Mouse (Mus musculus) frontal cortex, adult (tissue): Measurements from ENCODE around the gene Gm10203.
"Not testable (repeated sequence)": the region's sequence is repeated elsewhere in the genome, so short reads cannot be mapped to it uniquely, and the experiment has no call there.

Experiments used
- ATAC-seq: cut with Nextera tagmentation; 2 replicates; pipeline ENCODE4 v1.9.2; 2017; ENCODE audit warnings: mild to moderate bottlenecking, moderate library complexity, mixed read lengths; ENCODE audit not compliant: low TSS enrichment

The Gm10203 gene

GRCm38 (mm10) chr6:149135631-149136030 lies 5.7 kb downstream of the Gm10203 start:
- ATAC-seq: no peak

DNA sequence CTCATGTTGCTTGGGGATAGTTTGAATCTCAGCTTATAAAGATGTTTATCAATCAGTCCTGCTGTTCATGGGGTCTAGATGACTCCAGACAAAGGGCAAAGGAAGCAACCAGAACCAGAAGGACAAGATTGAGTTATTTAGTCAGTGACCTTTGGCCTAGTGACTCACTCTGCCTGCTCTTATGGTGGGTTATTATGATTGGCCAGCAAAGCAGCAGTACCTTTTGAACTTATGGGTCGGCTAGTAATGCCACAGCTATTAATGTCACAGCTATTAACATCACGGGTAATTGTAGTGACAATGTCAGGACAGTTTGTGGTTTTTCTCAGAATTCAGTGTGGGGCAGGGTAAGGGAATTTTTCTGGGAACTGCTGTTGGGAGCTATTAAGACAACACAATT lies 8.0 kb downstream of the Gm10203 start:
- ATAC-seq: no peak

DNA sequence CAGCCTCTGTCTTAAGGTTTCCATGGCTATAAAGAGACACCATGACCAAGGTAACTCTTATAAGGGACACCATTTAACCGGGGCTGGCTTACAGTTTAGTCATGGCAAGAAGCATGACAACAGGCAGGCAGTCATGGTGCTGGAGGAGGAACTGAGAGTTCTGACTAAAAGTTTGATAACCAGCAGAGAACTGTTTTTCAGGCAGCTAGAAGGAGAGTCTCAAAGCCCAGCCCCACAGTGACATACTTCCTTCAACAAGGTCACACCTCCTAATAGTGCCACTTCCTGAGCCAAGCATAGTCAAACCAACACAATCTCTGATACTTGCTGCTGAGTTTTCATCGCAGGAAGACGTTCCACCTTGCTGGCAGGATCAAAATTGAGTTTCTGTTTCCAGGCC lies 9.0 kb downstream of the Gm10203 start:
- no peak for ATAC-seq

DNA sequence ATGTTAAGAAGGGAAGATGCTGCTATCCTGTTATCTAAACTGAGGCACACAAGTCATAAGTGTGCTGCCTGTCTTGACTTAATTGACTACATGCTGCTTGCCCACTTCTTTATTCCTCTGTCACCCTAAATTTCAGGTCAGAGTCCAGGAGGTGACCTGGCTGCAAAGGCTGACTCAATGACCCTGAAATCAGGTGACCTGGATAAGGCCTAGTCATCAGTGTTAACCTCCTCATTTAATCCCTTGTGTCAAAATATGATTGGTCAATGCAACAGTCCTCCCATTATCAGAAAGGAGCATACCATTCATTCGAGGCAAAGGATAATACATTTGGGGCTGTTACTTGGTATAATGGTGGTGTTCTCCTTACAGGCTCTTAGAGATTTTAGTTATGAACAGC lies 9.5 kb downstream of the Gm10203 start, which contains the start of gene Etfbkmt:
TSS of gene Etfbkmt (plus strand) at position 379 of the 400 bp plus-strand sequence.
- no peak for ATAC-seq

DNA sequence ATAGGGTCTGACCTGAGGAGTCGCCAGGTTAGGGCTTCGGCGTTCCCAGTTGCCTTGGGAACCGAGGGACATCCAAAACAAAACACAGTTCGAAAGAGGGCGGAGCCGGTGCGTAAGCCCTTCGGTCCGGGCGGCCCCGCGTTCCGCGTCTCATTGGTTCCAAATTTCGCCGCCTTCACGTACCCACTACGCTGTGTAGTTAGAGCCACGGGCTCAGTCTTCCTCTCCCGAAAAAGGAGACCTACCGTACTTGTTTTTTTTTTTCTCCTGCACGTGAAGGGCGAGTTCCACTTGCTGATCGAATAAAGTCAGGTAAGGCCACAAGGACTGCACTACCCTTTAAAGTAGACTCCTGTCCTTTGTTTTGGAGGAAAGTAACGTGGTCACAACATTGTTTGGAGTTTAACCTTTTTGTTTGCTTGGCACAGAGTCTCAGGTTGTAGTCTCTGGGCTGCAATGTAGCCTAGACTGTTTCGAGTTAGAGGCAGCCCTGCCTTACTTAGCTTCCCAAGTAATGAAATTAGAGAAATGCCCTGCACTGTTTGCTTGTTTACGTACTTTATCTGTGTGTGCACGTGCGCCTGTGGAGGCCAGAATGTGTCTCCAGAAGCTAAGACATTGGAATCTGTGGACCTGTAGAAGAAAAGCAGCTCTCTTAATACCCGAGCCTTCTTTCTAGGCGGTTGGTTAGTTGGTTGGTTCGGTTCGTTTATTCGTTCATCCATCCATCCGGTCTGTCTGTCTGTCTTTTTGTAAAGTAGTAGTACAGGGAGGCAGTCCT lies 11.6 kb downstream of the Gm10203 start:
- peak; percentile 99 for ATAC-seq

GRCm38 (mm10) chr6:149145143-149145542 lies 15.2 kb downstream of the Gm10203 start:
- no peak for ATAC-seq

GRCm38 (mm10) chr6:149148436-149149229 lies 18.7 kb downstream of the Gm10203 start:
- ATAC-seq: no peak

DNA sequence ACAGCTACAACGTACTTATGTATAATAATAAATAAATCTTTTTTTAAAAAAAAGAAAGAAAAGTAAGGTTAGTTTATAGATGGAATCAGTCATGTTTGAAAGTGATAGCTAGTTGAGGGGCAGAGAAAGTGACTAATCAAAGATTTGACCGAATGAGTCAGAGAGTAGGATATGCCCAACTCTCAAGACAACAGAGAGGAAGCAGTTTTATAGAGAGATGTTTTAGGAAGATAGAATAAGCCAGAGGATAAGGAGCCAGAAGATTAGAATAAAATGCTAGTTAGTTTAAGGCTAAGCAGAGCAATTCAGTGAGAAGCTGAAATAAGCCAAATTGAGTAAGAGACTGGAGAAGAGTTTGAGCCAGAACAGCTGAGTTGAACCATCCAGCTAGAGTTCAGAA lies 22.1 kb downstream of the Gm10203 start:
- ATAC-seq: no peak

GRCm38 (mm10) chr6:149153473-149154115 lies 23.6 kb downstream of the Gm10203 start:
- no peak for ATAC-seq

DNA sequence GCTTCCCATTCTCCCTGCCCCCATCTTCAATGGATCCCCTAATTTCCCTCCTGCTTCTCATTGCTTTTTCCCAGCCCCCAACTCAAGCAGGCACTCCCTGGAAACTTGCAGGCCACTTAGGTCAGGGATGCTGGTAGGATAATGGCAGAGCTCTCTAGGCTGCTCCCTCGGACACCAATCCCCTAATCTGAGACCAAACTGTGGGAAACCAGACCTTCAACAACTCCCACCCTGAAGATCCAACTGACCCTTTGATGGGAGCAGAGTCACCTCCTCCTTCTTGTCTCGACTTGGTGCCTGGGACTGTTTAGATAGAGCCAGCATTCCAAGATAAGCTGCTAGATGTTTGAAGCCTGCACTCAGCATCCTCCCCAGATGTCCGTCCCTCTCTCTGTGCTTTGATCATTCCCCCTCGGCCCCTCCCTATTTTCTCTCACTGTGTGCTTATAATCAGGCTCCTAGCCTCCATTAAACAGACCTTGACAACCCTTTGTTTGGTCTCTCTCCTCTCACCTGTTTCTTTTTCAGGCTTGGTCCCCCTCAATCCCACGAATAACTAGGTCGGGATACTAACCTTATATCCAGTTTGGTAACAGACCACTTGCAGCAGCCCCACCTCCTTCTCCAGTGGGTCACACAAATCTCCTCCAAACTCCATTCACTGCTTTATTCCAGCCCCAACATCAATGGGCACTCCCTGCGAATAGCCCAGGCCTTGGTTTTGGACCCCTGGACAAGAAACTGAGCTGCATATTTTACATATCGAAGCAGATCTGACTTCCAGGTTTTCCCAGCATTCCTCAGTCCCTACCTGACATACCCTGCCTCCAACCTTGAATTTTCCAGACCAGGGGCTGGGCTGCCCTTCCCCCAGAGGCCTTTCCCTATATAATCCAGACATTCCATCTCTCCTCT lies 24.4 kb downstream of the Gm10203 start:
- ATAC-seq: no peak

- no peak for ATAC-seq
Measured at GRCm38 (mm10) chr6:149155031-149155841, 25.3 kb downstream of the Gm10203 start.

DNA sequence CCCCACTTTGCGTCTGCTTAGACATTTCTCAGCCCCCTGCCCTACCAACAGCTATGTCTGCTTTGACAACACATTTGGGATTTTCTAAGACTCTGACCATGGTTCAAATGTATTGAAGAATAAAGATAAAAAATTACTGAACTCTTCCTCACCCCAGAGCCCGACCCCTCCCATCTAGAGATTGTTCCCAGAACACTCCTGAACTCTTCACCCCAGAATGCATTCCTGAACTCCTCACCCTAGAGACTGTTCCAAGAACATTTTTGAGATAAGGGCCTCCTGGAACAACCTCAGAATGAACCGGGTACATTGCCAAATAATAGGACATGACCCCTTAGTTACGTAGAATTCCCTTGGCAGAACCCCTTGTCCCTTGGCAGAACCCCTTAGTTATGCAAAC lies 37.1 kb downstream of the Gm10203 start:
- ATAC-seq: not testable (repeated sequence)

- no peak for ATAC-seq
Measured at GRCm38 (mm10) chr6:149167672-149168071, 37.7 kb downstream of the Gm10203 start.

DNA sequence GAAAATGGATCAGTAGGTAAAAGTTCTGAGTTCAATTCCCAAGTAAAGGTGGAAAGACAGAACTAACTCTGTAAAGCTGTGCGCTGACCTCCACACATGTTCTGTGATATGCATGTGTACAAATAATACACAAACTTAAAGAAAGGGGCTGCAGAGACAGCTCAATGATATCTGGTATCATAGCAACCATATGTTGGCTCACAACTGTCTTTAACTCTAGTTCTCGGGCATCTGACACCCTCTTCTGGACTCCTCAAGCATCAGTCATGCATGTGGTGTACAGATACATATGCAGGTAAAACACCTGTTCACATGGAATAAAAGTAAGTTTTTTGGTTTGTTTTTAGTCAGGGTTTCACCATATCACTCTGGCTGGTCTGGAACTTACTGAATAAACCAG lies 38.5 kb downstream of the Gm10203 start:
- ATAC-seq: no peak

DNA sequence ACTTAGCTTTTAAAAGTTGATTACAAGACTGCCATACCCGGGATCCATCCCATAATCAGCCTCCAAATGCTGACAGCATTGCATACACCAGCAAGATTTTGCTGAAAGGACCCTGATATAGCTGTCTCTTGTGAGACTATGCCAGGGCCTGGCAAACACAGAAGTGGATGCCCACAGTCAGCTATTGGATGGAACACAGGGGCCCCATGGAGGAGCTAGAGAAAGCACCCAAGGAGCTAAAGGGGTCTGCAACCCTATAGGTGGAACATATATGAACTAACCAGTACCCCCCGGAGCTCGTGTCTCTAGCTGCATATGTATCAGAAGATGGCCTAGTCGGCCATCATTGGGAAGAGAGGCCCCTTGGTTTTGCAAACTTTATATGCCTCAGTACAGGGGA lies 40.0 kb downstream of the Gm10203 start:
- ATAC-seq: not testable (repeated sequence)

GRCm38 (mm10) chr6:149173831-149174625 lies 44.1 kb downstream of the Gm10203 start:
- no peak; the same call in 1 of the 2 replicates for ATAC-seq

- ATAC-seq: no peak; the same call in 1 of the 2 replicates
Measured at GRCm38 (mm10) chr6:149174932-149175570, 45.1 kb downstream of the Gm10203 start.

DNA sequence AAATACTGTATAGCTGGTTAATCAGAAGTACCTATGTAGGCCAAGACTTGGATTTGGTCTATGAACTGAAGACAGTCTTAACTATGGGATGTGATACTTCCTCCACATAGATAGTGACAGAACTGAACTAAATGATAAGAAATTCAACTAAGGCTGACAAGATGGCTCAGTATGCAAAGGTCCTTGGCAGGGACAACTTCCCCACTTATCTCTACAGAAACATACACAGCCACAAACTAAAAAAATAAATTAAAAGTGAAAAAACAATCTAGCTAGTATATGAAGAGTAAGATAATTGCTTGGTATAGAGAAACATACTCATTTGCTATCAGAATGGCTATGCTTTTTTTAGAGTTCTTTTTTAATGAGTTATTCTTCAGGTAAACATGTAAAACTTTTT lies 49.1 kb downstream of the Gm10203 start:
- ATAC-seq: no peak
